Mouse (Mus musculus) C2C12 (cell line): ENCODE results near the gene Nrarp.

Experiments
- CTCF ChIP-seq: IDR thresholded peaks from one replicate; pipeline ENCODE4 v1.5.1; 2011; ENCODE audit not compliant: control insufficient read depth, insufficient read depth, insufficient read length
- FOSL1 ChIP-seq: IDR thresholded peaks from one replicate; pipeline ENCODE4 v1.8.0; 2011; ENCODE audit warnings: mild to moderate bottlenecking, low read length; ENCODE audit not compliant: poor library complexity, insufficient read depth, severe bottlenecking
- MAX ChIP-seq: IDR thresholded peaks from one replicate; pipeline ENCODE4 v1.6.1; 2011; ENCODE audit warnings: mild to moderate bottlenecking, control low read depth

- TF ChIP-seq MAX (no peak), FOSL1 (no peak), CTCF (no peak)
Observed at GRCm38 (mm10) chr2:25231038-25231437, 50.5 kb downstream of the Nrarp start.
